Mouse (Mus musculus) adrenal gland, adult 2 months (tissue): Measurements from ENCODE around the gene Adgre5. TPM values are rescaled to one million over a fixed set of nuclear protein-coding genes. Genes with fewer than 3 reads are reported as not detected.

Experiments used
- DNase-seq: peaks from one replicate; pipeline ENCODE4 v3.0.0; 2021
- microRNA-seq, 2 experiments: library from miRNA; unstranded; fragments of <30 nt; microRNA quantifications; one replicate each; pipeline ENCODE4 v1.2.0; 2021
- polyA plus RNA-seq: library from polyadenylated mRNA; depleted of rRNA; stranded (reverse); fragments of >200 nt; gene quantifications from 2 replicates; pipeline ENCODE4 v1.2.3, GENCODE M21; 2012; rRNA removed
- total RNA-seq, 2 experiments: library from RNA; stranded (reverse); gene quantifications; 2 replicates each; pipeline ENCODE4 v1.2.3; 2021

The Adgre5 gene
- total and polyA plus RNA-seq, 3 experiments: 31.5 to 40.7 (median 35.2) TPM

- no peak for DNase-seq
These were observed 51.9 kb downstream of the Adgre5 start for GRCm38 (mm10) chr8:83689264-83689663.

- no peak for DNase-seq
These were observed 56.6 kb downstream of the Adgre5 start for GRCm38 (mm10) chr8:83684517-83684916.

- DNase-seq: no peak
These were observed 60.0 kb downstream of the Adgre5 start for GRCm38 (mm10) chr8:83681099-83681498.

GRCm38 (mm10) chr8:83680603-83681002 lies 60.5 kb downstream of the Adgre5 start:
- DNase-seq: no peak

GRCm38 (mm10) chr8:83679866-83680265 lies 61.3 kb downstream of the Adgre5 start:
- no peak for DNase-seq

- no peak for DNase-seq
These were observed 66.6 kb downstream of the Adgre5 start for GRCm38 (mm10) chr8:83674497-83674896.

Small RNA genes within 50 kb of the gene (microRNA-seq; reads per million reads assigned to microRNA genes)
- 0 to 0.83 reads per million in 2 experiments for gene Mir1668

Other genes starting within 250 kb of the Adgre5 start
- not detected for gene Olfr370, start 205.5 kb downstream of the Adgre5 start, total RNA-seq
- not detected in 2 replicates for gene Olfr370, start 205.5 kb downstream of the Adgre5 start, polyA plus RNA-seq
- 100 to 1,000 TPM; 209 to 258 TPM for gene Ndufb7, start 174.7 kb downstream of the Adgre5 start, total RNA-seq
- gene Ndufb7, start 174.7 kb downstream of the Adgre5 start, polyA plus RNA-seq: 402 and 495 TPM in 2 replicates
- gene Tecr, start 133.4 kb downstream of the Adgre5 start, total RNA-seq: 100 to 1,000 TPM; 409 to 723 TPM
- gene Tecr, start 133.4 kb downstream of the Adgre5 start, polyA plus RNA-seq: 1,113 and 1,272 TPM in 2 replicates
- 10 to 100 TPM; 21.8 to 61.9 TPM for gene Dnajb1, start 133.1 kb downstream of the Adgre5 start, total RNA-seq
- gene Dnajb1, start 133.1 kb downstream of the Adgre5 start, polyA plus RNA-seq: 21.8 and 27.3 TPM in 2 replicates
- 10 to 100 TPM; 29.5 to 50.1 TPM for gene Gipc1, start 88.6 kb downstream of the Adgre5 start, total RNA-seq
- 53.8 and 56.4 TPM in 2 replicates for gene Gipc1, start 88.6 kb downstream of the Adgre5 start, polyA plus RNA-seq
- gene Ptger1, start 74.6 kb downstream of the Adgre5 start, total RNA-seq: 1 to 10 TPM in 1 of 2 experiments, under 1 TPM in 1; 0.76 to 1.1 TPM
- gene Ptger1, start 74.6 kb downstream of the Adgre5 start, polyA plus RNA-seq: 2.1 and 2.8 TPM in 2 replicates
- 100 to 1,000 TPM; 110 to 115 TPM for gene Pkn1, start 42.1 kb downstream of the Adgre5 start, total RNA-seq
- 138 and 164 TPM in 2 replicates for gene Pkn1, start 42.1 kb downstream of the Adgre5 start, polyA plus RNA-seq
- 10 to 100 TPM; 15.3 to 20.9 TPM for gene Ddx39, start 26.1 kb downstream of the Adgre5 start, total RNA-seq
- gene Ddx39, start 26.1 kb downstream of the Adgre5 start, polyA plus RNA-seq: 13.4 and 14.1 TPM in 2 replicates
- gene Adgrl1, start 158.8 kb upstream of the Adgre5 start, total RNA-seq: 10 to 100 TPM; 58.4 to 97.0 TPM
- gene Adgrl1, start 158.8 kb upstream of the Adgre5 start, polyA plus RNA-seq: 101 and 112 TPM in 2 replicates
- gene Gm10644, start 213.9 kb upstream of the Adgre5 start, total RNA-seq: 1 to 10 TPM; 1.7 to 1.9 TPM
- 2.5 and 3.7 TPM in 2 replicates for gene Gm10644, start 213.9 kb upstream of the Adgre5 start, polyA plus RNA-seq
- 1 to 10 TPM; 2.5 to 3.4 TPM for gene Asf1b, start 214.2 kb upstream of the Adgre5 start, total RNA-seq
- 13.6 and 15.4 TPM in 2 replicates for gene Asf1b, start 214.2 kb upstream of the Adgre5 start, polyA plus RNA-seq
- gene Prkaca, start 231.7 kb upstream of the Adgre5 start, total RNA-seq: 100 to 1,000 TPM; 269 to 327 TPM
- 125 and 154 TPM in 2 replicates for gene Prkaca, start 231.7 kb upstream of the Adgre5 start, polyA plus RNA-seq